Mouse (Mus musculus) MEL (cell line): ENCODE measurements at regions not wholly inside any gene's neighbourhood (a gene's known extent, or its start where the extent isn't known, plus 50 kb on each side); places are given as distances from the start of the nearest gene placed in this dataset.

Experiments
- CTCF ChIP-seq, 3 experiments: IDR thresholded peaks in 2 of 3; conservative IDR thresholded peaks in 1 of 3; 2 replicates each; pipeline ENCODE4 v1.5.1; 2011 to 2012; ENCODE audit warnings: low read length in 3 of 3, low read depth in 2 of 3, mild to moderate bottlenecking in 2 of 3, improper control_type of control experiment in 1 of 3, inconsistent platforms in 1 of 3, mixed read lengths in 1 of 3, moderate library complexity in 1 of 3; ENCODE audit not compliant: control insufficient read depth in 1 of 3, insufficient read depth in 1 of 3, poor library complexity in 1 of 3, severe bottlenecking in 1 of 3
- EP300 ChIP-seq, 2 experiments: IDR thresholded peaks; 2 replicates each; pipeline ENCODE4 v1.6.1; 2011; ENCODE audit warnings: improper control_type of control experiment in 2 of 2, low read length in 2 of 2, low read depth in 1 of 2, mild to moderate bottlenecking in 1 of 2

- TF ChIP-seq CTCF (IDR thresholded peaks at IDR 0.05 in 2 of 3, conservative IDR thresholded peaks at IDR 0.05 in 1 of 3; ENCODE audit: control insufficient read depth in 1 of 3, insufficient read depth in 1 of 3, low read depth in 2 of 3, low read length in 3 of 3, poor library complexity in 1 of 3, severe bottlenecking in 1 of 3), result no peak
- no peak for TF ChIP-seq EP300 (IDR thresholded peaks at IDR 0.05; ENCODE audit: low read depth in 1 of 2, low read length in 2 of 2)
Observed at GRCm38 (mm10) chr12:71601091-71601690, 229.7 kb upstream of the Daam1 start.
